Mouse (Mus musculus): ENCODE data around the gene Clmp. TPM values are rescaled to one million over a fixed set of nuclear protein-coding genes. Genes with fewer than 3 reads are reported as not detected.

The Clmp gene
- polyA plus RNA-seq, 1 experiment: 1.2 TPM

GRCm38 (mm10) chr9:40814060-40814459, 128.3 kb downstream of the Clmp start:
- Histone ChIP-seq H3K4me1 (ENCODE audit: control insufficient read depth, insufficient read depth, low read length) (no peaks in the 10 kb centered on the region), H3K27me3 (ENCODE audit: control insufficient read depth, insufficient read depth, low read length) (no peaks in the 10 kb centered on the region), H3K36me3 (ENCODE audit: control insufficient read depth, insufficient read depth, low read length) (no peaks in the 10 kb centered on the region), H3K4me3 (ENCODE audit: control insufficient read depth, low read depth, low read length) (no peak overlapping the region), H3K27ac (ENCODE audit: control insufficient read depth, insufficient read depth, low read depth, low read length) (no peak overlapping the region)
- TF ChIP-seq POLR2A (IDR thresholded peaks at IDR 0.05; ENCODE audit: control insufficient read depth, low read depth, low read length) (no peak), CTCF (IDR thresholded peaks at IDR 0.05; ENCODE audit: control insufficient read depth, insufficient read depth, insufficient replicate concordance, low read depth, low read length) (no peak)

DNA sequence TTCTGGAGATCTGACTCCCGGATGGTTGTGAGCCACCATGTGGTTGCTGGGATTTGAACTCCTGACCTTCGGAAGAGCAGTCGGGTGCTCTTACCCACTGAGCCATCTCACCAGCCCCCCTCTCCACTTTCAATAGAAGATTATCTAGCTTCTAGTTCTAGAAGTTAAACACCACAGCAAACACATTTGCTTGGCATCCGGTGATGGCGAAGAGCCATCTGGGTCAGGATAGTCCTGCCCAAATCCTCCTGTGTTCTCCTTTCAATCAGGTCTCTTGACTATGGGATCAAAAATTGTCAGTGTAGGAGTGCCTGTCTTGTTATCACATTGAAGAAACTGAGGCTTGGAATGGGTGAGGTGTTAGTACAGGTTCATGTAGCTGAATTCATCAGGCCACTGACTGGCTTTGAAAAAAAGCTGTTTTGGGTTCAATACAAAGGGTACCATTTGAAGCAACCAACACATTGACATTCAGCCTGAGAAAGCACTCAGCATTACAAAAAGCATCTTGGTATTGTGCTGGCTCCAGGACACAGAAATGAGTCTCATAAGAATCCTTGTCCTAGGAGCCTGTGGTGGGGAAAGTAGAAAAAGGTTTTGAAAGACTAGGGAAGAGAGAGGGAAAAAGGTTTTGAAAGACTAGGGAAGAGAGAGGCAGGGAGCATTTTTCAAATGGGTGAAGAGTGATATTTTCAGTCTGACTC, 131.7 kb downstream of the Clmp start:
- H3K36me3 ChIP-seq (ENCODE audit: control insufficient read depth, insufficient read depth, low read length): no peaks in the 10 kb centered on the region
- no peak for TF ChIP-seq CTCF (IDR thresholded peaks at IDR 0.05; ENCODE audit: control insufficient read depth, insufficient read depth, insufficient replicate concordance, low read depth, low read length)
- no peak for TF ChIP-seq POLR2A (IDR thresholded peaks at IDR 0.05; ENCODE audit: control insufficient read depth, low read depth, low read length)
- no peak overlapping the region for H3K27ac ChIP-seq (ENCODE audit: control insufficient read depth, insufficient read depth, low read depth, low read length)
- H3K4me1 ChIP-seq (ENCODE audit: control insufficient read depth, insufficient read depth, low read length): peaks cover 3% of the 10 kb centered on the region; the same call in 1 of the 2 replicates
- no peaks in the 10 kb centered on the region for H3K27me3 ChIP-seq (ENCODE audit: control insufficient read depth, insufficient read depth, low read length)
- H3K4me3 ChIP-seq (ENCODE audit: control insufficient read depth, low read depth, low read length): no peak overlapping the region

- TF ChIP-seq POLR2A (IDR thresholded peaks at IDR 0.05; ENCODE audit: control insufficient read depth, low read depth, low read length) (no peak), CTCF (IDR thresholded peaks at IDR 0.05; ENCODE audit: control insufficient read depth, insufficient read depth, insufficient replicate concordance, low read depth, low read length) (no peak)
- Histone ChIP-seq H3K27ac (ENCODE audit: control insufficient read depth, insufficient read depth, low read depth, low read length) (no peak overlapping the region), H3K36me3 (ENCODE audit: control insufficient read depth, insufficient read depth, low read length) (no peaks in the 10 kb centered on the region), H3K27me3 (ENCODE audit: control insufficient read depth, insufficient read depth, low read length) (no peaks in the 10 kb centered on the region), H3K4me1 (ENCODE audit: control insufficient read depth, insufficient read depth, low read length) (peaks cover 3% of the 10 kb centered on the region; the same call in 1 of the 2 replicates), H3K4me3 (ENCODE audit: control insufficient read depth, low read depth, low read length) (no peak overlapping the region)
Measured at GRCm38 (mm10) chr9:40825601-40826000, 139.8 kb downstream of the Clmp start.

- Histone ChIP-seq H3K27ac (ENCODE audit: control insufficient read depth, insufficient read depth, low read depth, low read length) (no peak overlapping the region), H3K36me3 (ENCODE audit: control insufficient read depth, insufficient read depth, low read length) (no peaks in the 10 kb centered on the region), H3K4me3 (ENCODE audit: control insufficient read depth, low read depth, low read length) (no peak overlapping the region), H3K4me1 (ENCODE audit: control insufficient read depth, insufficient read depth, low read length) (no peaks in the 10 kb centered on the region), H3K27me3 (ENCODE audit: control insufficient read depth, insufficient read depth, low read length) (no peaks in the 10 kb centered on the region)
- TF ChIP-seq CTCF (IDR thresholded peaks at IDR 0.05; ENCODE audit: control insufficient read depth, insufficient read depth, insufficient replicate concordance, low read depth, low read length) (no peak), POLR2A (IDR thresholded peaks at IDR 0.05; ENCODE audit: control insufficient read depth, low read depth, low read length) (no peak)
Measured at GRCm38 (mm10) chr9:40827366-40827765, 141.6 kb downstream of the Clmp start.

GRCm38 (mm10) chr9:40834569-40834968, 148.8 kb downstream of the Clmp start:
- Histone ChIP-seq H3K4me3 (ENCODE audit: control insufficient read depth, low read depth, low read length) (no peak overlapping the region), H3K27me3 (ENCODE audit: control insufficient read depth, insufficient read depth, low read length) (no peaks in the 10 kb centered on the region)

More at GRCm38 (mm10) chr9:40834569-40834968, 148.8 kb downstream of the Clmp start:
- Histone ChIP-seq H3K27ac (ENCODE audit: control insufficient read depth, insufficient read depth, low read depth, low read length) (no peak overlapping the region), H3K36me3 (ENCODE audit: control insufficient read depth, insufficient read depth, low read length) (no peaks in the 10 kb centered on the region), H3K4me1 (ENCODE audit: control insufficient read depth, insufficient read depth, low read length) (peaks cover 2% of the 10 kb centered on the region)
- TF ChIP-seq CTCF (IDR thresholded peaks at IDR 0.05; ENCODE audit: control insufficient read depth, insufficient read depth, insufficient replicate concordance, low read depth, low read length) (peak; percentile 85; the same call in 1 of the 2 replicates), POLR2A (IDR thresholded peaks at IDR 0.05; ENCODE audit: control insufficient read depth, low read depth, low read length) (no peak)

Other genes starting within 250 kb of the Clmp start
- 140 and 143 TPM in 2 replicates for gene Gramd1b, start 154.6 kb upstream of the Clmp start, polyA plus RNA-seq (2012; rRNA removed)
- gene Gm21915, start 15.3 kb upstream of the Clmp start, polyA plus RNA-seq (2012; rRNA removed): not detected in 2 replicates
- gene Hspa8, start 115.0 kb downstream of the Clmp start, polyA plus RNA-seq (2012; rRNA removed): 307 and 321 TPM in 2 replicates
- 0.02 TPM in 1 of 2 replicates, not detected in the other for gene Bsx, start 188.2 kb downstream of the Clmp start, polyA plus RNA-seq (2012; rRNA removed)